Mouse (Mus musculus) lung, adult 18-20 months (tissue): ENCODE measurements around the gene Fam133b.
"Not testable (repeated sequence)": the region's sequence is repeated elsewhere in the genome, so short reads cannot be mapped to it uniquely, and the experiment has no call there.

ENCODE experiments used
- DNase-seq, 2 experiments: peaks; one replicate each; pipeline ENCODE4 v3.0.0; 2022; ENCODE audit warnings: mixed read lengths in 2 of 2

The Fam133b gene

GRCm38 (mm10) chr5:3609241-3609640 lies 65.6 kb downstream of the Fam133b start:
- DNase-seq = no peak

DNA sequence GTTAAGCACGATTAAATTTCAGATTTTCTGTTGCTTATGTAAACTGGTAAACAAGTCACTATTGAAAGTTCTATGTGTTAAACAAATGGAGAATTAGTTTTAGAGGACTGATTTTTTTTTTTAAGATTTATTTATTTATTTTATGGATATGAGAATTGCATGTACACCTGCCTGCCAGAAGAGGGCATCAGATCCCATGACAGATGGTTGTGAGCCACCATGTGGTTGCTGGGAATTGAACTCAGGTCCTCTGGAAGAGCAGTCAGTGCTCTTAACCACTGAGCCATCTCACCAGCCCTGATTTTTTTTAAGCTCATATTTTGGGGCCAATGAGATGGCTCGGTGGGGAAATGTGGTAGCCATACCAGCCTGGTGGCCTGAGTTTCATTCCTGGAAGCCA lies 68.2 kb downstream of the Fam133b start:
- DNase-seq = not testable (repeated sequence)
